Mouse (Mus musculus) kidney, embryonic 14.5 days (tissue): ENCODE results near the gene Polr3gl. TPM values are rescaled to one million over a fixed set of nuclear protein-coding genes. Genes with fewer than 3 reads are reported as not detected.

Source experiments
- ATAC-seq: fragments of 200-750 bp; cut with Nextera tagmentation; 2 replicates; pipeline ENCODE4 v1.8.0; 2017; ENCODE audit warnings: moderate number of reproducible peaks, mild to moderate bottlenecking, moderate TSS enrichment, moderate library complexity; ENCODE audit not compliant: low FRiP score, low TSS enrichment
- H3K27ac ChIP-seq: fragments of 300-500 bp; sonication (generic); 2 replicates; pipeline ENCODE4 v1.5.1; 2014; ENCODE audit warnings: low read depth, mild to moderate bottlenecking, low read length, moderate library complexity, mixed read lengths
- H3K27me3 ChIP-seq: fragments of 300-500 bp; sonication (generic); 2 replicates; pipeline ENCODE4 v1.6.1; 2014; ENCODE audit warnings: mild to moderate bottlenecking, low read length; ENCODE audit not compliant: control insufficient read depth, insufficient read depth
- H3K36me3 ChIP-seq: fragments of 300-500 bp; sonication (generic); 2 replicates; pipeline ENCODE4 v1.6.1; 2014; ENCODE audit warnings: low read length, mixed read lengths; ENCODE audit not compliant: control insufficient read depth, insufficient read depth
- H3K4me1 ChIP-seq: fragments of 300-500 bp; sonication (generic); 2 replicates; pipeline ENCODE4 v1.6.1; 2014; ENCODE audit warnings: low read length, mixed read lengths; ENCODE audit not compliant: control insufficient read depth, insufficient read depth
- H3K4me2 ChIP-seq: fragments of 300-500 bp; sonication (generic); replicated peaks from 2 replicates; pipeline ENCODE4 v1.6.1; 2014; ENCODE audit warnings: low read depth, mild to moderate bottlenecking, low read length
- H3K4me3 ChIP-seq: fragments of 300-500 bp; sonication (generic); 2 replicates; pipeline ENCODE4 v1.5.1; 2014; ENCODE audit warnings: mild to moderate bottlenecking, low read length
- H3K9ac ChIP-seq: fragments of 300-500 bp; sonication (generic); 2 replicates; pipeline ENCODE4 v1.6.1; 2014; ENCODE audit warnings: low read depth, mild to moderate bottlenecking, low read length, moderate library complexity
- H3K9me3 ChIP-seq: fragments of 300-500 bp; sonication (generic); 2 replicates; pipeline ENCODE4 v1.6.1; 2016; ENCODE audit warnings: low read length; ENCODE audit not compliant: control insufficient read depth
- WGBS: fragments of 180-500 bp; shearing (Covaris S2); extraction: QIAGEN DNeasy Blood & Tissue Kit; methylation state at CpG from one replicate; pipeline ENCODE4 v1.1.7; 2014; 5-methylcytosine and 5-hydroxymethylcytosine counted together
- polyA plus RNA-seq: library from polyadenylated mRNA; unstranded; fragments of >200 nt; fragmentation: Nextera tagmentation; extraction: Ambion mirVana; gene quantifications from 2 replicates; pipeline ENCODE4 v1.2.1, GENCODE M21; 2014

Polr3gl gene
- polyA plus RNA-seq, 1 experiment from 2014 or later: 22.3 TPM

DNA sequence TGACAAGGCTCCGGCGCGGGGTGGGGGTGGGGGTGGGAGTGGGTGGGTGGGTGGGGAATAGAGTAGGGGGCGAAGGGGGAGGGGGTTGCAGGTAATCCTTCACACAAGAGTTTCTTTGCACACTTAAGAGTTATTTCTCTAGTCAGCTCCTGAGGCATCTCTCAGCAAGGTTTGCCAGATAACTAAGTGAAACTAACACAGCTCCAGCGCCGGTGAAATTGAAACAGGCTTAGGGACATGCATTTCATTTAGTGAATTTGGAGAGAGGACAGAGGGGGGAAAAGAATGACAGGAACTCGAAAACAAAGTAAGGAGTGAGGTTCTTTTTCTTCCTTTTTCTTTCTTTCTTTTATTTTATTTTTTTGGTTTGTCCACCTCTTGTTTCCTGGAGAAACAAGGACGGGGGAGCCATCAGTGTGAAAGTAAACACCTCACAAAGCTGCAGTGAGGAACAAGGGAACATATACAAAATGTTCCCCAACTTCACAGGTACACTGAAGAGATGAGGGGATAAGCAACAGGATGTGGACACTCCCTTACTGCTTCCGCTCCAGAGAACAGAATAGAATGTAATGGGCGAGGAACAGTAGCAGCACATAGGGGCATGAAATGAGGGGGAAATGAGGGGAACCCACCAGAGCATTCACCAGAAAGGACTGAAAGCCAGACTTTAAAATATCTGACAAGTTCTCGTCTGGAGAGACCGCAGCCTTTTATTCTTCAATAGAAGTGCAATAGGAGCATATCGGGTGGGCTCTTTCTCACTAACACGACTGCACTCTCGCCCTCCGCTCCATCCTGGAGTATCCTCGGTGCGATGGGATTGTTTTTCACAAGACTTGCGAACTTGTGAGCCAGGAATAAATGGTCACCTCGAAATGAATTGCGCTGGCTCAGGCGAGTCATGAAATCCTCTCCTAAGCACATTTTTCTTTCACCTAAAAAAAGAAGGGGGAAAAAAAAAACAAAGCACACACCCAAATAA lies 37.0 kb downstream of the Polr3gl start:
- H3K4me3 ChIP-seq: peak overlapping the region; percentile 79
- peak overlapping the region; percentile 73 for H3K9ac ChIP-seq
- no peak for ATAC-seq
- peaks cover 41% of the 10 kb centered on the region for H3K4me1 ChIP-seq
- WGBS: 6% methylated on average over 22 of the region's 22 CpGs
- no peaks in the 10 kb centered on the region for H3K27me3 ChIP-seq
- H3K4me2 ChIP-seq: peak overlapping the region; percentile 81
- peak overlapping the region; percentile 93 for H3K27ac ChIP-seq
- H3K36me3 ChIP-seq: peaks cover 24% of the 10 kb centered on the region
- no peaks in the 10 kb centered on the region for H3K9me3 ChIP-seq

GRCm38 (mm10) chr3:96555999-96556614 lies 37.9 kb downstream of the Polr3gl start:
- Histone ChIP-seq H3K9ac (peak overlapping the region; percentile 73; the same call in 1 of the 2 replicates), H3K4me1 (peaks cover 41% of the 10 kb centered on the region), H3K4me3 (peak overlapping the region; percentile 79; the same call in 1 of the 2 replicates), H3K27ac (no peak overlapping the region), H3K4me2 (peak overlapping the region; percentile 81), H3K9me3 (no peaks in the 10 kb centered on the region), H3K36me3 (peaks cover 19% of the 10 kb centered on the region), H3K27me3 (no peaks in the 10 kb centered on the region)
- no peak for ATAC-seq
- 79% methylated on average over 15 of the region's 15 CpGs for WGBS

GRCm38 (mm10) chr3:96555041-96555596 lies 38.9 kb downstream of the Polr3gl start:
- 45% methylated on average over 12 of the region's 12 CpGs for WGBS
- Histone ChIP-seq H3K9me3 (no peaks in the 10 kb centered on the region), H3K27me3 (no peaks in the 10 kb centered on the region), H3K27ac (peak overlapping the region; percentile 63; the same call in 1 of the 2 replicates), H3K9ac (no peak overlapping the region), H3K4me1 (peaks cover 31% of the 10 kb centered on the region), H3K4me3 (no peak overlapping the region), H3K4me2 (no peak overlapping the region), H3K36me3 (peaks cover 9% of the 10 kb centered on the region)
- ATAC-seq: no peak

GRCm38 (mm10) chr3:96554251-96554650 lies 39.7 kb downstream of the Polr3gl start:
- no peaks in the 10 kb centered on the region for H3K27me3 ChIP-seq
- no peak overlapping the region for H3K4me3 ChIP-seq
- peaks cover 22% of the 10 kb centered on the region for H3K4me1 ChIP-seq
- no peaks in the 10 kb centered on the region for H3K9me3 ChIP-seq
- no peak overlapping the region for H3K9ac ChIP-seq
- no peak overlapping the region for H3K4me2 ChIP-seq
- no peak overlapping the region for H3K27ac ChIP-seq
- peaks cover under 1% of the 10 kb centered on the region; the same call in 1 of the 2 replicates for H3K36me3 ChIP-seq
- no peak for ATAC-seq
- 84% methylated on average over 6 of the region's 6 CpGs for WGBS

- no peaks in the 10 kb centered on the region for H3K36me3 ChIP-seq
- no peak for ATAC-seq
- H3K27ac ChIP-seq: no peak overlapping the region
- H3K4me2 ChIP-seq: no peak overlapping the region
- no peak overlapping the region for H3K4me3 ChIP-seq
- 78% methylated on average over 6 of the region's 6 CpGs for WGBS
- no peaks in the 10 kb centered on the region for H3K9me3 ChIP-seq
- H3K9ac ChIP-seq: no peak overlapping the region
- H3K27me3 ChIP-seq: no peaks in the 10 kb centered on the region
- H3K4me1 ChIP-seq: peaks cover 22% of the 10 kb centered on the region
These were observed 40.4 kb downstream of the Polr3gl start for GRCm38 (mm10) chr3:96553601-96554000.

- Histone ChIP-seq H3K4me3 (no peak overlapping the region), H3K27ac (no peak overlapping the region), H3K9me3 (no peaks in the 10 kb centered on the region), H3K36me3 (no peaks in the 10 kb centered on the region), H3K27me3 (no peaks in the 10 kb centered on the region), H3K4me2 (no peak overlapping the region), H3K4me1 (peaks cover 19% of the 10 kb centered on the region), H3K9ac (no peak overlapping the region)
- 70% methylated on average over 7 of the region's 7 CpGs for WGBS
- no peak for ATAC-seq
These were observed 42.1 kb downstream of the Polr3gl start for GRCm38 (mm10) chr3:96551890-96552289.

DNA sequence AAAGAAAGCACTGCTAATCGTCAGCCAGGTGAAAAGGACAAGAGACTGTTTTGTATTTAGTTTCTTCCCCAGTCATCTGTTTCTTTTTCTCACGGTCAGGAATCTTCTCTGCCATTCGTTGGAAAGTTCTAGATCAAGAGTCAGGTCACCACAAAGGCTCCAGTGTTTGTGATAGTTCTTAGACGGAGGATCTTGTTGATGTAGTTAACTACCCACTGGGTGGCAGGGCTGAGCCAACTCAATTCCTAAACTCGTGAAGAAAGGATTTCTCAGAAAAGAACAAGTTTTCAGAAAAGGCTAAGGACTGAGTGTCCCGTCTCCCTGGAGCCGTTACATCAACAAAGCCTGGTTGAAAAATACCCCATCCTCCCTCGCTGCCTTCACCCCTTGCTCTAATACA lies 42.8 kb downstream of the Polr3gl start:
- WGBS: 11% methylated on average over 8 of the region's 8 CpGs
- no peak overlapping the region for H3K9ac ChIP-seq

DNA sequence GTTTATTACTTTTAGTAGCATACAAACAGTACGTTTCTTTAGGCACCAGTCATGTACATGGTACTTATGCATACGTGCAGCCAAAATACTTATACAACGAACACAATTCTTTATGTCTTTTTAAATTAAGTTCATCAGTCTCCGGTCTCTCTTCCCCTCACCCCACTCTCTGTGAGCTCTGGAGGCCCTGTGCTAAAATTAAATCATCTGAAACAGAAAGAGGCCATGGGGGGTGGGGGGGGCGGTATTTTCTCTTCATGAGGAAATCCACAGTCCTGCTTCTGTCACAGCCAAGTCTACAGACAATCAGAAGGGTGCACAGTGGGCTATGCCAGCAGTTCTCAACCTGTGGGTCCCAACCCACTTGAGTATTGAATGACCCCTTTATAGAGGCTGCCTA lies 44.6 kb downstream of the Polr3gl start:
- WGBS: 87% methylated on average over 5 of the region's 5 CpGs
- H3K4me1 ChIP-seq: peaks cover 5% of the 10 kb centered on the region; the same call in 1 of the 2 replicates
- ATAC-seq: no peak
- no peaks in the 10 kb centered on the region for H3K27me3 ChIP-seq
- no peak overlapping the region for H3K4me2 ChIP-seq
- H3K9me3 ChIP-seq: no peaks in the 10 kb centered on the region
- no peak overlapping the region for H3K27ac ChIP-seq
- no peak overlapping the region for H3K9ac ChIP-seq
- no peaks in the 10 kb centered on the region for H3K36me3 ChIP-seq
- H3K4me3 ChIP-seq: no peak overlapping the region

More for the DNA sequence above, 42.8 kb downstream of the Polr3gl start:
- no peaks in the 10 kb centered on the region for H3K36me3 ChIP-seq
- no peak overlapping the region for H3K4me3 ChIP-seq
- no peaks in the 10 kb centered on the region for H3K27me3 ChIP-seq
- H3K27ac ChIP-seq: no peak overlapping the region
- H3K4me2 ChIP-seq: no peak overlapping the region
- ATAC-seq: no peak
- peaks cover 12% of the 10 kb centered on the region for H3K4me1 ChIP-seq
- H3K9me3 ChIP-seq: no peaks in the 10 kb centered on the region
